Mouse (Mus musculus): Measurements from ENCODE around the gene Il16.

Il16 gene

GRCm38 (mm10) chr7:83682640-83683274 is 62.8 kb downstream of the Il16 start:
- no peak for DNase-seq (ENCODE audit: low read depth)

GRCm38 (mm10) chr7:83678506-83678905 is 67.0 kb downstream of the Il16 start:
- DNase-seq (ENCODE audit: low read depth) = no peak

GRCm38 (mm10) chr7:83677296-83677695 is 68.2 kb downstream of the Il16 start:
- no peak for DNase-seq (ENCODE audit: low read depth)

- peak; percentile 72 for DNase-seq (ENCODE audit: low read depth)
These were observed 69.8 kb downstream of the Il16 start for GRCm38 (mm10) chr7:83675545-83676254.

GRCm38 (mm10) chr7:83671573-83671972 is 74.0 kb downstream of the Il16 start:
- no peak for DNase-seq (ENCODE audit: low read depth)

- peak; percentile 29 for DNase-seq (ENCODE audit: low read depth)
These were observed 76.8 kb downstream of the Il16 start for GRCm38 (mm10) chr7:83668724-83669123.

GRCm38 (mm10) chr7:83667936-83668645 is 77.4 kb downstream of the Il16 start:
- DNase-seq (ENCODE audit: low read depth) = no peak

- no peak for DNase-seq (ENCODE audit: low read depth)
These were observed 79.4 kb downstream of the Il16 start for GRCm38 (mm10) chr7:83666087-83666595.

- no peak for DNase-seq (ENCODE audit: low read depth)
These were observed 82.7 kb downstream of the Il16 start for GRCm38 (mm10) chr7:83662711-83663375.

GRCm38 (mm10) chr7:83661763-83662162 is 83.8 kb downstream of the Il16 start:
- peak; percentile 41 for DNase-seq (ENCODE audit: low read depth)

- peak; percentile 56 for DNase-seq (ENCODE audit: low read depth)
These were observed 84.5 kb downstream of the Il16 start for GRCm38 (mm10) chr7:83661031-83661430.

GRCm38 (mm10) chr7:83660273-83660691 is 85.2 kb downstream of the Il16 start:
- DNase-seq (ENCODE audit: low read depth) = peak; percentile 89

GRCm38 (mm10) chr7:83659159-83660065 is 86.1 kb downstream of the Il16 start:
- DNase-seq (ENCODE audit: low read depth) = peak; percentile 85

- peak; percentile 53 for DNase-seq (ENCODE audit: low read depth)
These were observed 86.8 kb downstream of the Il16 start for GRCm38 (mm10) chr7:83658716-83659115.

- DNase-seq (ENCODE audit: low read depth) = peak; percentile 91
These were observed 90.4 kb downstream of the Il16 start for GRCm38 (mm10) chr7:83654938-83655630.

GRCm38 (mm10) chr7:83654196-83654595 is 91.3 kb downstream of the Il16 start:
- DNase-seq (ENCODE audit: low read depth) = no peak

- peak; percentile 55 for DNase-seq (ENCODE audit: low read depth)
These were observed 91.9 kb downstream of the Il16 start for GRCm38 (mm10) chr7:83653605-83654051.

- DNase-seq (ENCODE audit: low read depth) = peak; percentile 27
These were observed 93.0 kb downstream of the Il16 start for GRCm38 (mm10) chr7:83652498-83652897.

GRCm38 (mm10) chr7:83650638-83651037 is 94.9 kb downstream of the Il16 start:
- peak; percentile 36 for DNase-seq (ENCODE audit: low read depth)

- DNase-seq (ENCODE audit: low read depth) = peak; percentile 26
These were observed 96.7 kb downstream of the Il16 start for GRCm38 (mm10) chr7:83648807-83649206.
